Mouse (Mus musculus) megakaryocyte-erythroid progenitor cell, adult 5-6 weeks (primary cell): ENCODE data around the gene Hexdc. TPM values are rescaled to one million over a fixed set of nuclear protein-coding genes. Genes with fewer than 3 reads are reported as not detected.
A peak's percentile ranks its signal among the peaks of the same experiment; 100 is the strongest.

ENCODE experiments used
- ATAC-seq: replicated peaks from 2 replicates; pipeline ENCODE4 v1.8.0; 2016; ENCODE audit warnings: mild to moderate bottlenecking, inconsistent platforms; ENCODE audit not compliant: severe bottlenecking, poor library complexity, low FRiP score, low TSS enrichment
- total RNA-seq, 2 experiments: library from RNA; stranded (forward) in 1 of 2; stranded (reverse) in 1 of 2; fragments of 200-1000, 215-1000 nt in 1 of 2; fragments of >200 nt in 1 of 2; fragmentation: Nextera tagmentation in 1 of 2; gene quantifications; 2 replicates each; pipeline ENCODE4 v1.2.3; 2014 to 2017

Hexdc gene
- total RNA-seq, 2 experiments from 2014 or later = 6.0 to 7.2 TPM

GRCm38 (mm10) chr11:121221321-121222010 lies 17.2 kb downstream of the Hexdc start:
- ATAC-seq = peak; percentile 74

GRCm38 (mm10) chr11:121228129-121229017 lies 24.1 kb downstream of the Hexdc start:
- no peak for ATAC-seq

- peak; percentile 88 for ATAC-seq
Measured at GRCm38 (mm10) chr11:121229018-121229439, 24.8 kb downstream of the Hexdc start, which contains the start of gene Cybc1. Gene Cybc1 (minus strand): TSS chr11:121229322.

GRCm38 (mm10) chr11:121231191-121231590 lies 27.0 kb downstream of the Hexdc start:
- no peak for ATAC-seq

- ATAC-seq = no peak
Measured at GRCm38 (mm10) chr11:121231628-121232291, 27.5 kb downstream of the Hexdc start.

GRCm38 (mm10) chr11:121232706-121233105 lies 28.5 kb downstream of the Hexdc start:
- ATAC-seq = no peak

- ATAC-seq = no peak
Measured at GRCm38 (mm10) chr11:121235475-121236238, 31.4 kb downstream of the Hexdc start.

- ATAC-seq = peak; percentile 89
Measured at GRCm38 (mm10) chr11:121236564-121237344, 32.5 kb downstream of the Hexdc start, which contains the start of gene Narf. Gene Narf (plus strand): TSS chr11:121237253.

GRCm38 (mm10) chr11:121237345-121238128 lies 33.3 kb downstream of the Hexdc start:
- peak; percentile 33; the same call in 1 of the 2 replicates for ATAC-seq

- ATAC-seq = peak; percentile 49
Measured at GRCm38 (mm10) chr11:121239669-121240068, 35.4 kb downstream of the Hexdc start.

- ATAC-seq = no peak
Measured at GRCm38 (mm10) chr11:121250196-121250595, 46.0 kb downstream of the Hexdc start.

GRCm38 (mm10) chr11:121259160-121260100 lies 55.2 kb downstream of the Hexdc start, which contains the start of gene Foxk2:
Gene Foxk2 (plus strand): TSS chr11:121259990.
- ATAC-seq = peak; percentile 87

GRCm38 (mm10) chr11:121260211-121260906 lies 56.1 kb downstream of the Hexdc start:
- ATAC-seq = peak; percentile 26; the same call in 1 of the 2 replicates

- ATAC-seq = peak; percentile 8; the same call in 1 of the 2 replicates
Measured at GRCm38 (mm10) chr11:121261074-121261473, 56.8 kb downstream of the Hexdc start.
